Mouse (Mus musculus) ES-Bruce4 (cell line): ENCODE results near the gene Cracr2b. TPM values are rescaled to one million over a fixed set of nuclear protein-coding genes. Genes with fewer than 3 reads are reported as not detected.

Experiments
- H3K27ac ChIP-seq: 2 replicates; pipeline ENCODE4 v1.5.1; 2012; ENCODE audit warnings: low read length, inconsistent platforms; ENCODE audit not compliant: insufficient read depth
- H3K27me3 ChIP-seq: 2 replicates; pipeline ENCODE4 v1.6.1; 2012; ENCODE audit warnings: mild to moderate bottlenecking, low read length, inconsistent platforms; ENCODE audit not compliant: control insufficient read depth, poor library complexity, insufficient read depth, severe bottlenecking
- H3K36me3 ChIP-seq: 2 replicates; pipeline ENCODE4 v1.6.1; 2012; ENCODE audit warnings: inconsistent platforms, mild to moderate bottlenecking, low read length, moderate library complexity; ENCODE audit not compliant: control insufficient read depth, poor library complexity, insufficient read depth, severe bottlenecking
- H3K4me1 ChIP-seq: one replicate; pipeline ENCODE4 v1.8.1; 2011; ENCODE audit warnings: low read length; ENCODE audit not compliant: control insufficient read depth, insufficient read depth
- H3K4me3 ChIP-seq: 2 replicates; pipeline ENCODE4 v1.5.1; 2011; ENCODE audit warnings: low read depth, mild to moderate bottlenecking, low read length
- H3K9ac ChIP-seq: 2 replicates; pipeline ENCODE4 v1.6.1; 2012; ENCODE audit warnings: low read depth, mild to moderate bottlenecking, inconsistent platforms; ENCODE audit not compliant: poor library complexity, severe bottlenecking
- H3K9me3 ChIP-seq: replicated peaks from 2 replicates; pipeline ENCODE4 v1.6.1; 2012; ENCODE audit warnings: mild to moderate bottlenecking, low read length, inconsistent platforms; ENCODE audit not compliant: control insufficient read depth, poor library complexity, insufficient read depth, severe bottlenecking
- CTCF ChIP-seq: IDR thresholded peaks from one replicate; pipeline ENCODE4 v1.8.1; 2011; ENCODE audit warnings: low read depth, low read length
- EP300 ChIP-seq: IDR thresholded peaks from 2 replicates; pipeline ENCODE4 v1.6.1; 2011; ENCODE audit warnings: low read depth, low read length; ENCODE audit not compliant: insufficient read depth
- POLR2A ChIP-seq: IDR thresholded peaks from one replicate; pipeline ENCODE4 v1.8.1; 2011; ENCODE audit warnings: low read length; ENCODE audit not compliant: insufficient read depth
- polyA plus RNA-seq: library from polyadenylated mRNA; stranded (reverse); fragments of >200 nt; gene quantifications from 2 replicates; pipeline ENCODE4 v1.2.4, GENCODE M21; 2011; ENCODE audit warnings: low read depth; ENCODE audit not compliant: missing spikeins, insufficient read depth, insufficient read length

The Cracr2b gene
- polyA plus RNA-seq, 1 experiment: 13.5 TPM

GRCm38 (mm10) chr7:141492738-141493137 is 31.8 kb downstream of the Cracr2b start:
- no peaks in the 10 kb centered on the region for H3K36me3 ChIP-seq

DNA sequence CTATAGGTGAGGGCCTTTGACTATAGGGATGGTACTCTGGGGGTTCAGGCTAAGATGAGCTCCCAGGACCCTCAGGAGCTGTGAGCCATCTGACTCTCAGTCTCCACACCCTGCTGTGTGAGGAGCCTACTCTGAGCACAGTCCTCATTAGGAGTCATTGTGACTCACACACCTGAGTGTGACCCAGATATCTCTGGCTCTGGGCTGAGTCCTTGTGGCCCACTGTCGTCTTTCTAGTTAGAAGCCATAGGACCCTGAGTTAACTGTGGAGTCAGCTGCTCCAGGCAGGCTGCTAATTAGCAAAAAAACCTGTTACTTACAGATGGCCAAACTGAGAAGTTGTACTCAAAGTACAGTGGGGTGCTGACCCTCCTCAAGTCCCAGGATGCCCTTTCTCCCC is 32.8 kb downstream of the Cracr2b start:
- no peak overlapping the region for H3K9ac ChIP-seq
- no peaks in the 10 kb centered on the region for H3K4me1 ChIP-seq
- no peaks in the 10 kb centered on the region for H3K27me3 ChIP-seq
- H3K27ac ChIP-seq: no peak overlapping the region
- no peaks in the 10 kb centered on the region for H3K36me3 ChIP-seq
- H3K4me3 ChIP-seq: no peak overlapping the region
- TF ChIP-seq CTCF: no peak
- no peak for TF ChIP-seq EP300
- TF ChIP-seq POLR2A: no peak
- H3K9me3 ChIP-seq: no peaks in the 10 kb centered on the region

More at GRCm38 (mm10) chr7:141492738-141493137, 31.8 kb downstream of the Cracr2b start:
- Histone ChIP-seq H3K9me3 (no peaks in the 10 kb centered on the region), H3K4me1 (no peaks in the 10 kb centered on the region), H3K9ac (no peak overlapping the region), H3K4me3 (no peak overlapping the region), H3K27ac (no peak overlapping the region), H3K27me3 (no peaks in the 10 kb centered on the region)
- TF ChIP-seq POLR2A: no peak
- TF ChIP-seq CTCF: no peak
- TF ChIP-seq EP300: no peak

- no peak overlapping the region for H3K4me3 ChIP-seq
- TF ChIP-seq CTCF: no peak
- TF ChIP-seq EP300: no peak
- no peak for TF ChIP-seq POLR2A
- no peaks in the 10 kb centered on the region for H3K9me3 ChIP-seq
- no peak overlapping the region for H3K27ac ChIP-seq
- H3K9ac ChIP-seq: no peak overlapping the region
- H3K4me1 ChIP-seq: no peaks in the 10 kb centered on the region
- no peaks in the 10 kb centered on the region for H3K36me3 ChIP-seq
- no peaks in the 10 kb centered on the region for H3K27me3 ChIP-seq
Observed at GRCm38 (mm10) chr7:141495379-141495778, 34.5 kb downstream of the Cracr2b start.

DNA sequence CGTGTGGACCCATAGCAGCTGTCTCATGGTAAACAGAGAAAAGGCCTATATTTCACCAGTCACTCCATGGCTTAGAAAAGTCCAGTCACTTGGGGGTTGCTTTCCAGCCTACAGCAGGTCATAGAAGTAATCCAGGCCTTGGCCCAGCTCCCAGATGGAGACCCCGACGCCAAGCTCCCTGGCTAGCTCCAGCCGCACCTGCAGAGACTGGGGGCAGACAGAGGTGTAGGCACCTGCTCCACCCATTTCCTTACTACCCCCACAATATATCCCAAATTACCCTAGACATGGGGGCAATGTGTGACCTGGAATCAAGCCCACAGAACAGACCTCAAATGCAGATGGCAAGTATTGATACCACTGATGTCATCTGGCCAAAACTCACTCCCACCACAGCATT is 35.0 kb downstream of the Cracr2b start:
- no peaks in the 10 kb centered on the region for H3K4me1 ChIP-seq
- no peak overlapping the region for H3K27ac ChIP-seq
- no peaks in the 10 kb centered on the region for H3K27me3 ChIP-seq
- TF ChIP-seq POLR2A: no peak
- no peak for TF ChIP-seq CTCF
- no peak for TF ChIP-seq EP300
- no peak overlapping the region for H3K4me3 ChIP-seq
- no peak overlapping the region for H3K9ac ChIP-seq
- no peaks in the 10 kb centered on the region for H3K9me3 ChIP-seq
- no peaks in the 10 kb centered on the region for H3K36me3 ChIP-seq

DNA sequence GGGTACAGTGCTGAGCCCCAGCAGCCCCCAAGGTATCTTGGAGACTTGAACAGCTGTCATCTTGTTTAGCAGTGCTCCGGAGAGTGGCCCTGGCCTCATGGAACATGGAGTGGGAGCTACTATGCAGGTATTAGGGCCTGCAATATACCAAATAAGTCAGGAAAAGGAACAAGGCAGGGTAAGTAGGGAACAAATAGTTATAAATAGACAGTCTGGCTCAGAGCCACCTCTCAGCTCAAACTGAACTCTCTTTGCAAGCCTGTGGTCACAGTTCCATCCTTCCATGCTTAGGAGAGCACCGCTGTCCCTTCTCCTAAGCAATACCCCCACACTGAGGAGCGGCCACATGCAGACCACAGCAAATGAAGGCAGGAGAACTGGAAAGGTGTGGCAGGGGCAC is 36.7 kb downstream of the Cracr2b start:
- no peaks in the 10 kb centered on the region for H3K9me3 ChIP-seq
- H3K27me3 ChIP-seq: no peaks in the 10 kb centered on the region
- H3K9ac ChIP-seq: no peak overlapping the region
- TF ChIP-seq CTCF (no peak), EP300 (no peak), POLR2A (no peak)
- H3K4me1 ChIP-seq: no peaks in the 10 kb centered on the region
- H3K27ac ChIP-seq: no peak overlapping the region
- no peaks in the 10 kb centered on the region for H3K36me3 ChIP-seq
- no peak overlapping the region for H3K4me3 ChIP-seq

- Histone ChIP-seq H3K36me3 (no peaks in the 10 kb centered on the region), H3K4me1 (no peaks in the 10 kb centered on the region), H3K9me3 (no peaks in the 10 kb centered on the region), H3K27ac (no peak overlapping the region), H3K27me3 (no peaks in the 10 kb centered on the region), H3K4me3 (no peak overlapping the region), H3K9ac (no peak overlapping the region)
- TF ChIP-seq POLR2A: no peak
- no peak for TF ChIP-seq EP300
- TF ChIP-seq CTCF: no peak
Observed at GRCm38 (mm10) chr7:141501820-141502555, 41.1 kb downstream of the Cracr2b start.
